Mouse (Mus musculus): ENCODE measurements at regions not wholly inside any gene's neighbourhood (a gene's known extent, or its start where the extent isn't known, plus 50 kb on each side); places are given as distances from the start of the nearest gene placed in this dataset.

DNA sequence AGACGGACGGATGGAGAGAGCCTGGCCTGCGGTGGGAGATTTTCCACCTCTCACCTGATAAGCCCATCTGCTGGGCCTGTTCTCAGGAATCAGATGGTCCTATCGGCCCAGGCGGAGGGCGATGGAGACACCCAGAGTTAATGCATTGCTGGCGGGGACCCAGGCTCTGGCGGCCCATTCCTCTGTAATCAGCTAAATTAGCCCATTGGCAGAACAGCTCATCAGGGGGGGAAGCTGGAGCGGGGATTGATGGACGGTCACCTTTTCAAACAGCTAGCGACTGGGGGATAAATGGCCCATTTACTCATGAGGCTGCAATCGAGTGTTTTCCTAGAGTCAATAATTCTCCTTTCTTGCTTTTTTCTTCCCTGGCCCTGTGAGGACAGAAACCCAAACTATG, 296.5 kb downstream of the Med13l start:
- TF ChIP-seq POLR2A (IDR thresholded peaks at IDR 0.05; ENCODE audit: control insufficient read depth, low read depth, low read length) (no peak), CTCF (IDR thresholded peaks at IDR 0.05; ENCODE audit: control insufficient read depth, insufficient read depth, insufficient replicate concordance, low read depth, low read length) (no peak)
